Mouse (Mus musculus): ENCODE data around the gene Nostrin.
A peak's percentile ranks its signal among the peaks of the same experiment; 100 is the strongest.

Gene Nostrin

GRCm38 (mm10) chr2:69128921-69129395 lies 6.6 kb upstream of the Nostrin start:
- peak in 1 of 2 experiments; percentile 46 for DNase-seq (ENCODE audit: low spot score in 2 of 2)

- no peak for DNase-seq (ENCODE audit: low spot score in 2 of 2)
These were observed 6.0 kb upstream of the Nostrin start for GRCm38 (mm10) chr2:69129425-69130210.

DNA sequence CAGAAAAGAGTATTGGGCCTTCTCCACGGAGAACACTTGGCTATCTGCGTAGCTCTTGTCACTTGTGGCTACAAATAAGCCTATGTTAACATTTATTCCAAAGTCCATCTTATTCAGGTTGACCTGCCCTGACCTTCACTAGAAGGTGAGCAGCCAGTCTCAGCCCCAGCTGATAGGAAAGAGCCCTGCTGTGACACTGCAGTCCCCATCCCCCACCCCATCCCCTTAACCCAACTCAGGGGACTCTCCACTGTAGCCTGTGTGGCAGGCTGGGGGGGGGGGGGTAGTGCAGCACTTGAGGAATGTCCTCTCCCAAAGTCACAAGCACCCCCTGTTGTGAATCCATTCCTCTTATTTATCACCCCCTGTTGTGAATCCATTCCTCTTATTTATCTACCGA lies 3.6 kb upstream of the Nostrin start:
- no peak for DNase-seq (ENCODE audit: low spot score in 2 of 2)

DNA sequence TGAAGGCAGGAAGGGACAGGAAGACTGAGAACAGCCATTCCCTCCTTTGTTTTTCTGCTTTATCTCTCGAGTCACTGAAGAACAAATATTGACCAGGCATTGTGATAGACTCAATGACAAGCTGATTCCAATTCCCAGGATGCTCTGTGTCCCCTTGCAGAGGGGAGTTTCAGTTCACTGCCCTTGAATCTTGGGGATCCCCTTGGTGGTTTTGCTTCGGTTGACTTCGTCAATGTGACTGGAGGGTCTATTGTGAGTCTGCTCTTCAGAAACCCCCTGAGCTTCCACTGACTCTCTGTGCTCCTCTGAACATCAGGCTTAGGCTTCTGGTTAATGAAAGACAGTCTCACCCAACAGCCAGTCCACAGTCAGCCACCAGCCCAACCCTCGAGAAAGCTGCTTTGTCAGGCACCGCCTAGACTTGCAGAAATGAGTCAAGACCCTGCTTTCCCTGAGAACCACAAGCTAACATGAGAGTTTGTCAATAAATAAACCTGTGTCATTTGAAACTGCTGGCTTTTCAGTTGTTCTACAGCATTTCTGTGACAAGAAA lies 3.0 kb upstream of the Nostrin start:
- DNase-seq (ENCODE audit: low spot score in 2 of 2): no peak

GRCm38 (mm10) chr2:69134186-69134585 lies 1.4 kb upstream of the Nostrin start:
- no peak for DNase-seq (ENCODE audit: low spot score in 2 of 2)

DNA sequence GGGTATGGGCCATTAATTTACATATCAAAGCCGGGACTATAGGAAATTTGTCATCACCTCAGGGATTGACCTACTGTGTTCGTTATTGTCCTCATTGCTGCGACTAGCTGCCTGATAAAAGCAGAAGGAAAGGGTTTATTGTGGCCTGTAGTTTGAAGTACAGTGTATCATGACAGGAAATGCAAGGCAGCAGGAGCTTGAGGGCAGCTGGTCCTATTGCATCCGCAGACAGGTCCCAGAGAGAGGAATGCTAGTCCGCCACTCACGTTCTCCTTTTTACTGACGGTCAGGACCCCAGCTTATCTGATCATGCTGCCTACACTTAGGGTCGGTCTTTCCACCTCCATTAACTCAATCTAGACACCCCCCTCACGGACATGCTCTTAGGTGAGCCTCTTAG lies 663 bp upstream of the Nostrin start:
- no peak for DNase-seq (ENCODE audit: low spot score in 2 of 2)

GRCm38 (mm10) chr2:69137406-69138084 lies 1.9 kb downstream of the Nostrin start:
- no peak for DNase-seq (ENCODE audit: low spot score in 2 of 2)

- no peak for DNase-seq (ENCODE audit: low spot score in 2 of 2)
These were observed 3.2 kb downstream of the Nostrin start for GRCm38 (mm10) chr2:69138759-69139158.

DNA sequence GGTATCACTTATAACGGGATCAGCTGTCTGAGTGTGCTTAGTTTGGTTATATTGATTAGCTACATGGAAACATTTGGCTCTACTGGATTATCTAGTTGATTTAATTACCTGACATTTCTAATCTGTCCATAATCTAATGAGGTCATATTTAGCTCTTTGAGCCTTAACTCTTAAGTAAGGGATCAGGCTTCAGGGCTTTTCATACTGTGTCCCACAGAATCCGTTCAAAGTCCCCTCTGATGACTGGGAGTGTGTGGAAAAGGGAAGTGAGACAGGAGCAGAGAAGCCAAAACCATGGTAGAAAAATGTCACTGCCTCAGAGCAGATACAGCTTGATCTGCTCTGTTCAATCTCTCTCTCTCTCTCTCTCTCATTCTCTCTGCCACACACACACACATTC lies 4.6 kb downstream of the Nostrin start:
- no peak for DNase-seq (ENCODE audit: low spot score in 2 of 2)

- no peak for DNase-seq (ENCODE audit: low spot score in 2 of 2)
These were observed 5.2 kb downstream of the Nostrin start for GRCm38 (mm10) chr2:69140816-69141215.

- no peak for DNase-seq (ENCODE audit: low spot score in 2 of 2)
These were observed 13.1 kb downstream of the Nostrin start for GRCm38 (mm10) chr2:69148691-69149090.

- DNase-seq (ENCODE audit: low spot score in 2 of 2): no peak
These were observed 13.6 kb downstream of the Nostrin start for GRCm38 (mm10) chr2:69149154-69149553.

- no peak for DNase-seq (ENCODE audit: low spot score in 2 of 2)
These were observed 15.2 kb downstream of the Nostrin start for GRCm38 (mm10) chr2:69150841-69151240.

GRCm38 (mm10) chr2:69155861-69156260 lies 20.3 kb downstream of the Nostrin start:
- no peak for DNase-seq (ENCODE audit: low spot score in 2 of 2)

- DNase-seq (ENCODE audit: low spot score in 2 of 2): no peak
These were observed 20.7 kb downstream of the Nostrin start for GRCm38 (mm10) chr2:69156283-69156682.

GRCm38 (mm10) chr2:69158907-69159306 lies 23.3 kb downstream of the Nostrin start:
- DNase-seq (ENCODE audit: low spot score in 2 of 2): no peak

DNA sequence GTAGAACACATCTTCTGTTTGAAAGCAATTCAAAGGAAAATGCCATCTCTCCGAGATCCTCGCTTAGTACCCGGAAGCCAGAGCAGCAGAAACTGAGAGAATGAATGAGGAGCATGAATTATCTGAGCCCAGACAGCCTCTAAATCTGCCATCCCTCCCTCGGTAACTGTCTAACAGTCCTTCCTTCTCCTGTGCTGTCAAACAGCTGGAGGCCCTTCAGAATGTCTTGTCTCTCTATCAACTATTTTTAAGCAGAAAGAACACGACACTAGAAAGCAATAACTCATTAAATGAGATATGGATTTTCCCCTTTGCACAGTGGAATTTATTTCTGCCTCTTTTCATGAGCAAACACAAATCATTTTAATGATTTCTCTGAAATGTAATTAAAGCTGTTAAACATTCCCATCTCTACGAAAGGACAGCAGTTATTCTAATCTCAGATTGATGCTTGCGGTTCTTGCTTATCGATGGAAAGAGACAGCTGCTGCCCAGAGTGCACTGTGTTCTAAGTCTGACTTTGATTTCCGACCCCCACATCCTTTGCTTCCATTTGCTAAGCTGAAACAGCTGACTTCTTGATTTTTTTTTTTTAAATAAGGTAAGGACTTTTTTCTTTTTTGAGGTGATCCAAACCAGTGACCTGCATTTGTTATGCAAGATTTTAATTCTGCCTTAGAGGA lies 34.9 kb downstream of the Nostrin start:
- DNase-seq (ENCODE audit: low spot score in 2 of 2): no peak

- no peak for DNase-seq (ENCODE audit: low spot score in 2 of 2)
These were observed 39.7 kb downstream of the Nostrin start for GRCm38 (mm10) chr2:69175296-69175695.

GRCm38 (mm10) chr2:69179721-69180120 lies 44.1 kb downstream of the Nostrin start:
- no peak for DNase-seq (ENCODE audit: low spot score in 2 of 2)

- no peak for DNase-seq (ENCODE audit: low spot score in 2 of 2)
These were observed 52.4 kb downstream of the Nostrin start for GRCm38 (mm10) chr2:69187990-69188389.

DNA sequence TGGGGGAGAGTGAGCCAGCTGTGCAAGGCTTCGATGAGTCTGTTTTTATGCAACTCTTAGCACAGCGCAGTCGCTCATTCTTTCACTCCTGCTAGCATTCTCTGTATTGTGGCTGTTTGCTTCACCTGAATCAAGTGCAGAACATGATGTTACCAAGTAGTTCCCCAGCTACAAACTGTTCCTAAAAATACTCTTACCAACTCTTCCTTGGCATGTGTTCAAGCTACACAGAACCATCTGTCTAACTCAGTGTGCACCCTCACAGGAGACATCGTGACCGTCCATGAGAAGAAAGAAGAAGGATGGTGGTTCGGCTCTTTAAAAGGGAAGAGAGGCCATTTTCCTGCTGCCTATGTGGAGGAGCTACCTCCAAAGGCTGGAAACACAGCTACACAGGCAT lies 53.1 kb downstream of the Nostrin start:
- DNase-seq (ENCODE audit: low spot score in 2 of 2): no peak

GRCm38 (mm10) chr2:69189222-69189621 lies 53.6 kb downstream of the Nostrin start:
- no peak for DNase-seq (ENCODE audit: low spot score in 2 of 2)
